Mouse (Mus musculus) small intestine, adult 2 months (tissue): ENCODE measurements around the gene Aldh3b3.
A peak's percentile ranks its signal among the peaks of the same experiment; 100 is the strongest.

ENCODE experiments used
- CTCF ChIP-seq: fragments of 200-500 bp; IDR thresholded peaks from 2 replicates; pipeline ENCODE4 v1.5.1; 2012; ENCODE audit warnings: low read depth, mild to moderate bottlenecking, control low read depth, inconsistent platforms, low read length, moderate library complexity, mixed read lengths; ENCODE audit not compliant: insufficient replicate concordance, insufficient read length; ENCODE audit errors: extremely low read depth
- POLR2A ChIP-seq: fragments of 200-500 bp; IDR thresholded peaks from 2 replicates; pipeline ENCODE4 v1.6.1; 2012; ENCODE audit warnings: low read depth, mild to moderate bottlenecking, control low read depth, inconsistent platforms, low read length, moderate library complexity

DNA sequence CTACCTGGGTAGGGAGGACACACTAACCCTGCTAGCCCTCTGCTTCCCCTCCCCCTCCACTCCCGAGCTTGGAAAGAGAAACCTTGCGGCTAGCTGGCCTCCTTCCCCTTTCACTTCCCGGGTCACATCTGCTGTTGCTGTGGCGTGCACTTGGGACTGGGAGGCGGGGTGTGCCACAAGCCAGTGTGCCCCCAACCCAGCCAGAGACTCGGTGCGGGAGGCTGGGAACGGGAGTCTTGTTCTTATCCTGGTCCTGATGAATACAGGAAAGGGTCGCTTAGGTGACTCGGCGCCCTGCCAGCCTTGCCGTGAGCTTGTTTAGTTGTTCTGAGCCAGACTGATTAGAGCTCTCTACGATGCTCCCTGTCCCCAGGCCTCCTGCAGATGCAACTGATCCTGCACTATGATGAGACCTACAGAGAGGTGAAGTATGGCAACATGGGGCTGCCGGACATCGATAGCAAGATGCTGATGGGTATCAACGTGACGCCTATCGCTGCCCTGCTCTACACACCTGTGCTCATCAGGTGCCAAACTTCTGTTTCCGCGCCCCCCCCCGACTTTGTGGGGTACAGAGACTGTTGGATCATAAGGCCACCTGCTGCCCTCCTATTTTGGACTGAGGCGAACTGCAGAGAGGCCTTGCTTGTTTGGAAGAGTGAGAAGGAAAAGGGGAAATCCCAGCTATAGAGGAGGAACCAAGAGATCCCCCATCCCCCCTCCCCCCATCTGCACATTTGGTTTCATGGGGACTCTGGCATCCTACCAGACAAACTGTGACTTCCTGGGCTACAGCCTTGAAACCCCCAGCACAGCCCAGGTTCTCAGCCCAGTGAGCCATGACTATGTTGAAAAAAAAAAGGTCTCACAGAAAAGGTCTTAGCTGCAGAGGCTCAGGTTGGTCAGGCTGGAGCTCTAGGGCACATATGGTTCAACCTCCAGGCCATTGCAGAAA, 22.3 kb upstream of the Aldh3b3 start:
- peak; percentile 45 for TF ChIP-seq POLR2A
- no peak for TF ChIP-seq CTCF
